Mouse (Mus musculus) liver, embryonic 12.5 days (tissue): ENCODE measurements around the gene Elp4. TPM values are rescaled to one million over a fixed set of nuclear protein-coding genes. Genes with fewer than 3 reads are reported as not detected.

ENCODE experiments used
- ATAC-seq: fragments of 200-750 bp; cut with Nextera tagmentation; 2 replicates; pipeline ENCODE4 v1.8.0; 2017; ENCODE audit warnings: moderate number of reproducible peaks, mild to moderate bottlenecking, moderate library complexity
- H3K27ac ChIP-seq: fragments of 300-500 bp; sonication (generic); 2 replicates; pipeline ENCODE4 v1.5.1; 2016; ENCODE audit warnings: mild to moderate bottlenecking
- H3K27me3 ChIP-seq: fragments of 300-500 bp; sonication (generic); replicated peaks from 2 replicates; pipeline ENCODE4 v1.6.1; 2016; ENCODE audit warnings: mild to moderate bottlenecking, moderate library complexity
- H3K36me3 ChIP-seq: fragments of 300-500 bp; sonication (generic); 2 replicates; pipeline ENCODE4 v1.6.1; 2016; ENCODE audit warnings: mild to moderate bottlenecking, moderate library complexity
- H3K4me1 ChIP-seq: fragments of 300-500 bp; sonication (generic); 2 replicates; pipeline ENCODE4 v1.6.1; 2016
- H3K4me2 ChIP-seq: fragments of 300-500 bp; sonication (generic); 2 replicates; pipeline ENCODE4 v1.6.1; 2016; ENCODE audit warnings: mild to moderate bottlenecking, moderate library complexity
- H3K4me3 ChIP-seq: fragments of 300-500 bp; sonication (generic); 2 replicates; pipeline ENCODE4 v1.5.1; 2016; ENCODE audit warnings: mild to moderate bottlenecking, moderate library complexity
- H3K9ac ChIP-seq: fragments of 300-500 bp; sonication (generic); 2 replicates; pipeline ENCODE4 v1.6.1; 2016; ENCODE audit warnings: mild to moderate bottlenecking, moderate library complexity
- H3K9me3 ChIP-seq: fragments of 300-500 bp; sonication (generic); replicated peaks from 2 replicates; pipeline ENCODE4 v1.6.1; 2016; ENCODE audit warnings: mild to moderate bottlenecking, moderate library complexity
- WGBS: fragments of 180-500 bp; shearing (Covaris S2); methylation state at CpG from one replicate; pipeline ENCODE4 v1.1.7; 2016; ENCODE audit not compliant: insufficient replicate concordance; 5-methylcytosine and 5-hydroxymethylcytosine counted together
- polyA plus RNA-seq: library from polyadenylated mRNA; unstranded; fragments of >200 nt; fragmentation: Nextera tagmentation; extraction: Ambion mirVana; gene quantifications from 2 replicates; pipeline ENCODE4 v1.2.1, GENCODE M21; 2016

Gene Elp4
- polyA plus RNA-seq, 1 experiment from 2014 or later, result 24.8 TPM

DNA sequence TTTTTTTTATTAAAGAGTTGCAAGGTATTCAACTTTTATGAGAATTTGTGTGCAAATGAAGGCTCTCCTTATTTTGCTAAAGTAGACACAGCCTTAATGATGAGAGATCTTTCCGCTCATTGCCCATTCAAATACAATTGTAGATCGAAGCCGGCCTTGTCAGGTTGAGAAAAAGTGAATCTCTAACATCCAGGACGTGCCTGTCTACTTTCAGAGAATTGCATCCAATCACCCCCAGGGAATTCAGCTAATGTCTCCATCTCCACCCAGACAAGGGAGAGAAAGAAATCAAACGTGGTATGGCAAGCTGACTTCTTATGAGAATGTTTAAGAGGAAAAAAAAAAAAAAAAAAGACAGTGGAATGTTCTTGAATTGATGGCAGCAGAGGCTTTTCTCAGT lies 239.4 kb downstream of the Elp4 start:
- Histone ChIP-seq H3K4me2 (no peak overlapping the region), H3K4me1 (peaks cover 17% of the 10 kb centered on the region; the same call in 1 of the 2 replicates), H3K27ac (no peak overlapping the region), H3K9ac (no peak overlapping the region), H3K27me3 (peaks cover 100% of the 10 kb centered on the region), H3K4me3 (no peak overlapping the region), H3K36me3 (no peaks in the 10 kb centered on the region), H3K9me3 (no peaks in the 10 kb centered on the region)
- WGBS, result 16% methylated on average over 5 of the region's 5 CpGs
- ATAC-seq, result no peak

DNA sequence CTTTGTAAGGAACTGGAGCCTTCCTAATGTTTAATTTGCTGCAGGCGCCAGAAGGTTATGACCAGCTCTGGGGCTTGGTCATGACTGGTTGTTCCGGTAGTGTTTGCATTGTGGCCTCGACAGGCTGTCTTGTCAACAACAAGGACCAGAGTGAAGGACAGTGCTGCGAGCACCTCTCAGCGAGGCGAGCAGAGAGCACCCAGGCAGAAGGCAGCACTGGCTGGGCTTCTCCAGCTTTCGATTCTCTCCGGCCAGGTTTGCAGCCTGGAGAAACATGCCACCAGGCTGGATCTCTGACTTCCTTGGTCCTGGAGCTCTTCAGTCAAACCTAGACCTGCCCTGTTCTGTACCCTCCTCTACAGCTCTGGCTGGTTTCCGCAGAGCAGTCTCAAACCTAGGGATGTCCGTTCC lies 241.3 kb downstream of the Elp4 start:
- Histone ChIP-seq H3K9ac (no peak overlapping the region), H3K4me2 (no peak overlapping the region), H3K27me3 (peaks cover 100% of the 10 kb centered on the region), H3K27ac (no peak overlapping the region), H3K36me3 (no peaks in the 10 kb centered on the region), H3K9me3 (no peaks in the 10 kb centered on the region), H3K4me1 (0 out of 2 replicates have a peak, but pooled peaks cover 6% of the 10 kb centered on the region), H3K4me3 (no peak overlapping the region)
- no peak for ATAC-seq
- 6% methylated on average over 10 of the region's 10 CpGs for WGBS

DNA sequence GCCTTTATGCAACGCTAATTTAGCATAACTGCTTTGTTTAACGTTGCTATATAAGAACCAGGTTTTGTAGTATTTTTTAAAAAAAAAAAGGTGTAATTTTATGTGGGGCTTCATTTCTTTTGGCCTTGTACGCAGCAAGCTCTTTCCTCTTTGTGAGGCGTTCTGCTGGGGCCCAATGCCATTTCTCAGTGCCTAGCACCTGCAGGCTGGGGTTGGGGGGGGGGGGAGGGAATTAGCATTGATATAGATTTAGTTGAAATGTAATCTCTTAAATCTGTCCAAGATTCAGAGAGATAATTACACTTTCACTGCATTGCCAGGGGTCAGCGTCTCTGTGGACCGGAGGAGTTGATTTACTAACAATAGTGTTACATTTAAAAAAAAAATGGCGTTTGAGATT lies 241.8 kb downstream of the Elp4 start:
- H3K27ac ChIP-seq, result no peak overlapping the region
- H3K4me1 ChIP-seq, result 0 out of 2 replicates have a peak, but pooled peaks cover 6% of the 10 kb centered on the region
- no peak overlapping the region for H3K9ac ChIP-seq
- WGBS, result 8% methylated on average over 7 of the region's 7 CpGs
- H3K9me3 ChIP-seq, result no peaks in the 10 kb centered on the region
- ATAC-seq, result no peak
- no peak overlapping the region for H3K4me3 ChIP-seq
- H3K27me3 ChIP-seq, result peaks cover 98% of the 10 kb centered on the region
- H3K4me2 ChIP-seq, result no peak overlapping the region
- H3K36me3 ChIP-seq, result no peaks in the 10 kb centered on the region

DNA sequence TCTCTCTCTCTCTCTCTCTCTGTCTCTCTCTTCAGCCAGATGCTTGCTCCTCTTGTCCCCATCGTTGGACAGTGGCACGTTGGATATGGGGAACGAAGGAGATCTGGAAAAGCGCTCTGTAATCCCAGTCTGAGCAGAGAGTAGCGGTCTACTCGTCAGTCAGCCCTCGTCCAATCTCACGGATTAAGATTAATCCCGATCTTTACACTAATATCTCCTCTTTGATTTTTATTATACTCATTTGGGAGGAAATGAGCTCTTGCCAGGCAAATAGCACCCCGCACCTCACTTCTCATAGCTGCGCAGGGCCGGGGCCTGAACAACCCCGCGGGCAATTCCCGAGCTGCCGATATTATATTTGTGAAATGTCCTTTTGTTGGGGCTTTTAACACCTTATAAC lies 242.2 kb downstream of the Elp4 start:
- no peak overlapping the region for H3K27ac ChIP-seq
- H3K36me3 ChIP-seq, result no peaks in the 10 kb centered on the region
- H3K4me3 ChIP-seq, result no peak overlapping the region
- H3K4me2 ChIP-seq, result no peak overlapping the region
- H3K9ac ChIP-seq, result no peak overlapping the region
- 4% methylated on average over 16 of the region's 16 CpGs for WGBS
- ATAC-seq, result no peak
- H3K9me3 ChIP-seq, result no peaks in the 10 kb centered on the region
- 0 out of 2 replicates have a peak, but pooled peaks cover 3% of the 10 kb centered on the region for H3K4me1 ChIP-seq
- peaks cover 98% of the 10 kb centered on the region for H3K27me3 ChIP-seq

DNA sequence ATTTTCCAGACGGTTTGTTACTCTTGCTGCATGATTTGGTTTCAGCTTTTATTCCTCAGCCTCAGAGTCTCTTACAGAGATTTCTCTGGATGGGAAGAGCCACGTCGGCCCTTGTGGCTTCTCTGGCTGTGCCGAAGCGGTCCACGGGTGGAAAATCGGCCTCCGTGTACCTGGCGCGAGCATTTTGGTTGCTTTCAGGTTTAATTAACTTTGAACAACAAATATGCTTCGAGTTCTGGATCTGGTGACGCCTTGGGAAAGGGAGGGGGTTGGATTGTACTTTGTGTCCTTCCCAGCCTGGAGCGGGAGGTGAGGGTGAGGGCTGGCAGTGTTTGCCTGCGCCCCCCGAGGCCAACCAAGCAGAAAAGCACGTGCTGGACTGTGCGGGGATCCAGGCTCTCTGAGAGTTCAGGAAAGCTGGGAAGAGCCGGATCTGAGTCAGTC lies 242.7 kb downstream of the Elp4 start:
- no peaks in the 10 kb centered on the region for H3K36me3 ChIP-seq
- 3% methylated on average over 18 of the region's 18 CpGs for WGBS
- peaks cover 98% of the 10 kb centered on the region for H3K27me3 ChIP-seq
- no peak overlapping the region for H3K4me3 ChIP-seq
- no peak for ATAC-seq
- no peak overlapping the region for H3K4me2 ChIP-seq
- no peak overlapping the region for H3K27ac ChIP-seq
- no peaks in the 10 kb centered on the region for H3K4me1 ChIP-seq
- H3K9me3 ChIP-seq, result no peaks in the 10 kb centered on the region
- no peak overlapping the region for H3K9ac ChIP-seq

DNA sequence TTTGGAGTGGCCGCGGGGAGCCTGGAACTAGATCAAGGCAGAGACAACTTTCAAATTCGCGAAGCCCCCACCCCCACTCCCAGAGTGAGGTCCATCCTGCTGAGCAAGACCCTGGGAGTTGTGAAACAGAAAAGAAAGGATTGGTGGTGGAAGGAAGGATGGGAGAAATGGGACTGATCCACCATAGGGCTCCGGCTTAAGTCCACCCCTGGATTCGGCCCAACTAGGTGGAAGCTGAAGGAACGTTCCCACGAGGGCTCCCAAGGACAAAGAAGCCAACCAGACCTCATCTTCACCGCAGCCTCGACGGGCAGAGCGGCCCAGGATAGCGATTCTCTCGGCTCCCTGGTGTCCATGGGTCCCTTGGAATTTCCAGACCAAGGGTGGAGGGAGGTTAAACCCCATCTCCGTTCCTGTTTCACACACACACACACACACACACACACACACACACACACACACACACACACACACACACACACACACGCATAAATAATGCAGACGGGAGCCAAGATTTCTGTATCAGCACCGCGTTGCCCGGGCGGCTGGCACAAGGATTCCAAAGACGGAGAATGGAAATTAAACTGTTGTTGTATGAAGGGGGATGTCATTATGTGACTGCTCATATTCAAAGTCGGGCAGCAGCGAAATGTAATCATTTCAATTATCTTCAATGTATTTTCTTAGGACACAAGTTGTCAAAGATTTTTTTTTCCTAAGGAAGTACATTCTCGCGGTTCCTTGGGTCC lies 243.3 kb downstream of the Elp4 start:
- H3K4me3 ChIP-seq, result no peak overlapping the region
- 4% methylated on average over 25 of the region's 26 CpGs for WGBS

DNA sequence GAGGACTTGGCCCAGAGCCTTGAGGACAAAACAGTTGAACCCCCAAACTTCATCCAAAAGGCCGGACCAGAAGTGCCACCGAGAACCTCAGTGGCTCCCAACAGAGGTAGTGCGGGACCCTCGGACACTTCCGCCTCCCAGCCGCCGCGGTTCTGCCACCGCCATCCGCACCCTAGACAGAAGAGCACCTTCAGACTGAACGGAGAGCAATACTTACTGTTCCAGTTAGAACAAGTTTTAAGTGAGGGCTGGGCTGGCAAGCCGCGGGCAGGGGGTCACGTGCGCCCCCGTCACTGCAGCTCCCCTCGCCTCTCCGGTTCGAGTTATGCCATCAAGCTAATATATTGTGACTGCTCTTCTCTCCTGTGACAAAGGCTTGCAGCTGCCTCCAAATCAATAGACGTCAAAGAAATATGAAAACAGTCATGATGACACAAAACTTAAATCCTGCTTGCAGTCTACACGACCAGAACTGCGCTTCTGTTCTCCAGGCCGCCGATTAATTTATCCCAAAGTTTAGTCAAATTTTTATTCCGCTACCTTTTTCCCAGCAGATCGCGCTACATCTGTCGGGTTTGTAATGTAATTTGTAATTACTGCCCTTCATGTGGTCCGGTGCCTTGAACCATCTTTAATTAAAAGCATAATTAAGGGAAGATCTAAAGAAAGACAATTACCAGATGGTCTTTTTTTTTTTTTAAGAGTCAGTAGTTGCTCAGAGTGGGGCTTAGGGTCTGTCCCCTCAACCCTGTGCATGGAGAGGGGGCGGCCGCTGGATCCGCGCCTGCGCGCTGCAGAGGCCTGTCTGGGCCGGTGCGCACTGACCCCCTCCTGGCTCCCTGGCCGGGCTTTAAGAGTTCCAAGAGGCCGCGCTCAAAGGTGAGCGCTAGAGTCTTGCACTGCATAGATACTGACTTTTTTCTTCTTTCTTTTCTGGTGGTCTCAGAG lies 244.2 kb downstream of the Elp4 start:
- Histone ChIP-seq H3K27me3 (peaks cover 96% of the 10 kb centered on the region), H3K27ac (no peak overlapping the region), H3K9me3 (no peaks in the 10 kb centered on the region), H3K9ac (no peak overlapping the region), H3K4me2 (no peak overlapping the region), H3K36me3 (no peaks in the 10 kb centered on the region), H3K4me3 (no peak overlapping the region), H3K4me1 (no peaks in the 10 kb centered on the region)
- ATAC-seq, result no peak
- WGBS, result 4% methylated on average over 41 of the region's 41 CpGs

More for the DNA sequence above, 243.3 kb downstream of the Elp4 start:
- ATAC-seq, result no peak
- no peaks in the 10 kb centered on the region for H3K36me3 ChIP-seq
- H3K4me1 ChIP-seq, result no peaks in the 10 kb centered on the region
- no peak overlapping the region for H3K4me2 ChIP-seq
- no peak overlapping the region for H3K27ac ChIP-seq
- no peak overlapping the region for H3K9ac ChIP-seq
- peaks cover 97% of the 10 kb centered on the region for H3K27me3 ChIP-seq
- H3K9me3 ChIP-seq, result no peaks in the 10 kb centered on the region

DNA sequence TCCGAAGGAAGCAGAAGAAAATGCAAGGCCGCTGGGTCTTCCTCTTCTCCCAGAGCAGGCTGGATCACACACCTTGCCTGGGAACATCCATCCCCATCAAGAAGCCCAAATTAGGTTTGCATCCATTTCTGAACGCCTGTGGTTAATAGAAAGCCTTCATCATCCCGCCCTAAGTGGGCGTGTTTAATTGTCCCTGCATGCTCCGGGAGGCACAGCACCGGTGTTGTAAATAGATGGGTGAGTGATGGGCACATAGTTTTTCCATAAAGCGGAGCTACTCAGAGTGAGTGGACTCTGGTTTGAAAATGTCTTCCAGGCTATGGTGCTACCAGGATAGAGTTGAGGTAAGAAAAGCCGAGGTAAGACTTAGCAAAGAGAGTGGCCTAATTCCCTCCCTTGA lies 245.0 kb downstream of the Elp4 start:
- no peak overlapping the region for H3K9ac ChIP-seq
- no peak overlapping the region for H3K27ac ChIP-seq
- H3K4me2 ChIP-seq, result no peak overlapping the region
- H3K9me3 ChIP-seq, result no peaks in the 10 kb centered on the region
- no peaks in the 10 kb centered on the region for H3K36me3 ChIP-seq
- peaks cover 94% of the 10 kb centered on the region for H3K27me3 ChIP-seq
- H3K4me3 ChIP-seq, result no peak overlapping the region
- ATAC-seq, result no peak
- 7% methylated on average over 9 of the region's 9 CpGs for WGBS
- no peaks in the 10 kb centered on the region for H3K4me1 ChIP-seq

DNA sequence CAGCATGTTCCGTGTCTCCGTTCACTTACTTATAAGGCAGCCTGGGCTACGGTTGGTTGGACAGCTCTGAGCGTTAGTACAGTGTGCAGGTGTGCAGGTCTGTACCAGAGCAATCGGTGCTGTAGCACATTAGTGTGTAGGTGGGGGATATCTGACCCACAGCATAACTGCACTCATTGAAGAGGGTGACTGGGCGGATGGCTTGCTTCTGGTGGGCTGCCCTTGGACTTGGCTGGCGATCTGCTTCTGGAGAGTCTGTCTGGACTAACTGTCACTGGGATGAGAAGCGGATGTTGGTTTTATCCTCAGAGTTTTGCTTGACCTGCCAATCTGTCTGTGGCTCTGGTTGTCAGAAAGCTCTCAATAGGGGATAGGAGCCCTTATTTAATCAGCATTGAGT lies 247.9 kb downstream of the Elp4 start:
- Histone ChIP-seq H3K4me2 (no peak overlapping the region), H3K36me3 (no peaks in the 10 kb centered on the region), H3K27ac (no peak overlapping the region), H3K9ac (no peak overlapping the region), H3K9me3 (no peaks in the 10 kb centered on the region), H3K27me3 (peaks cover 83% of the 10 kb centered on the region), H3K4me1 (no peaks in the 10 kb centered on the region), H3K4me3 (no peak overlapping the region)
- WGBS, result 67% methylated on average over 8 of the region's 8 CpGs
- ATAC-seq, result no peak

Other genes starting within 250 kb of the Elp4 start
- gene Pax6, start 235.7 kb downstream of the Elp4 start, polyA plus RNA-seq, result 0.05 TPM in 1 of 2 replicates, not detected in the other
- gene Immp1l, start 74 bp upstream of the Elp4 start, polyA plus RNA-seq, result 78.8 and 78.9 TPM in 2 replicates
- 27.8 and 27.9 TPM in 2 replicates for gene Dnajc24, start 99.0 kb upstream of the Elp4 start, polyA plus RNA-seq